Mouse (Mus musculus): ENCODE data around the gene Bex1.

Gene Bex1

DNA sequence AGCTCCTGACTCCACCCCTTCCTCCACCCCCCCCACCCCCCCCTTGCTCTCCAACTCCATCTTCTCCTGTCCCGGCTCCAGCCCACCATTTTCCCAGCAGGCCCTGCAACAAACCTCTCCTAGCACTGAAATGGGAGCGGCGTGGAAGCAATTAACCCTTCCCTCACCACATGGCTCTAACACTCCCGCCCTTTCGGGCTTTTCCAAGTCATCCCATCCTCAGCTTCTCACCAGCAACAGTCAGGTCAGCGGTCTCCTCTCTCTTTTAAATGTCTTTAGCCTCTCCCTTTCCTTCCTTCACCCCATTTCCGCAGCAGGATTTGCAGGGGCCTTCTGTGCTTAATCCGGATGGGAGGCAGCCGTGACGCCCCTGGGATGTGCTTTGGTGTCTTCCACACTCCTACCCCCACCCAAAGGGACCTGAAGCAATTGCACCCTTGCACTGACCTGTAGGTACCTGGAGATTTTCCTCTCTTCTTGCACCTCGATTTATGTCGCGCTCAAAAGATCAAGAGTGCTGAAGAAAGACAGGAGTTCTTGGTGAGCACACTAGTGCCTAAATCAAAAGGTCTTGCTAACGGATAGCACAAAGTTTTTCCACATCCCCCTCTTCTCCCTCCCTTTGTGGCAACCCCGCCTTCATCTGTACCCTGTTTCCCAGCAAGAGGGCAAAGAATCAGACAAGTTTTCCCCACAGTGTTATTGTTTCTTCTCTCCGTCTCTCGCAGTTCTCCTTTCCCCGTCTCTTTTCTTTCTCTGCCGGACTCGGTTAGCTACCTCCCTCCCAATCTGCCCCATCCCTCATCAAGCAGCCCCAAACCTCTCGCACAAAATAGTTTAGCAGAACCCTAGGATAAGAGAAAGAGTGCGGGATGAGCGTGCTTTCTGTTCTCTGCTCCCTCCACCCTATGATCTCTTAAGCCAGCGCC is 43.9 kb downstream of the Bex1 start:
- DNase-seq (ENCODE audit: low spot score), result peak; percentile 19

DNA sequence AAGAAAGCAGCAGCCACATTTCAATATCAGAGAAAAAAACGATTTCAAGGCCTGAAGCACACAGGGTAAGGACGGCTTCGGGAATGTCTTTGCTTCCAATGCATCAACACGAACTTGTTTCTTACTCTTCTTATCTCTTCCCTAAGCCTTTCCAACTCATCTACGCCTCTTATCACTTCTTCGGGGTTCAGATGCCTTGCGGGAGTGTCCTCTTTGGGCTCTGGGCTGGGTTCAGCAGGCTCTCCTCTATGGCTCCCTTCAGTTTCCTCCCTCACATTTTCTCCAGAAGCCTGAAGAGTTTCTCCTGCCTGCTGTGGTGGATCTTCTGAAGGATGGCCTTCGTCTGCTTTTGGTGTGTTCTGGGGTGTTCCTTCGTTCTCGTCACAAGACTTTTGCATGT is 44.7 kb downstream of the Bex1 start:
- no peak for DNase-seq (ENCODE audit: low spot score)
